Mouse (Mus musculus) gastrocnemius, postnatal 4 days (tissue): ENCODE data around the gene Myog. TPM values are rescaled to one million over a fixed set of nuclear protein-coding genes. Genes with fewer than 3 reads are reported as not detected.

ENCODE experiments used
- total RNA-seq, 2 experiments: library from RNA; stranded (reverse); gene quantifications; 2 replicates each; pipeline ENCODE4 v1.2.3; 2021

Myog gene
- total RNA-seq, 2 experiments from 2014 or later, result 212 to 220 TPM

Other genes with a start within 250 kb of the Myog start
- gene Btg2, start 210.9 kb upstream of the Myog start, total RNA-seq, result 10 to 100 TPM; 22.4 to 26.7 TPM
- under 1 TPM; 0.16 to 0.27 TPM for gene Chit1, start 178.7 kb upstream of the Myog start, total RNA-seq
- 10 to 100 TPM in 1 of 2 experiments, 1 to 10 TPM in 1; 9.7 to 12.8 TPM for gene Chil1, start 107.8 kb upstream of the Myog start, total RNA-seq
- 10 to 100 TPM; 64.5 to 81.3 TPM for gene Mybph, start 96.5 kb upstream of the Myog start, total RNA-seq
- gene Adora1, start 54.6 kb upstream of the Myog start, total RNA-seq, result under 1 TPM; 0.61 to 0.78 TPM
- 10 to 100 TPM; 25.5 to 26.2 TPM for gene Ppfia4, start 42.9 kb downstream of the Myog start, total RNA-seq
- 10 to 100 TPM; 26.9 to 35.5 TPM for gene Tmem183a, start 72.0 kb downstream of the Myog start, total RNA-seq
- not detected for gene 4933406M09Rik, start 96.0 kb downstream of the Myog start, total RNA-seq
- gene Cyb5r1, start 115.6 kb downstream of the Myog start, total RNA-seq, result 10 to 100 TPM; 75.7 to 88.5 TPM
- gene Adipor1, start 125.4 kb downstream of the Myog start, total RNA-seq, result 10 to 100 TPM; 96.9 to 97.4 TPM
- 10 to 100 TPM; 12.5 to 16.1 TPM for gene Klhl12, start 165.5 kb downstream of the Myog start, total RNA-seq
- 10 to 100 TPM; 12.0 to 13.5 TPM for gene Rabif, start 204.7 kb downstream of the Myog start, total RNA-seq